In the genomic region with DNA sequence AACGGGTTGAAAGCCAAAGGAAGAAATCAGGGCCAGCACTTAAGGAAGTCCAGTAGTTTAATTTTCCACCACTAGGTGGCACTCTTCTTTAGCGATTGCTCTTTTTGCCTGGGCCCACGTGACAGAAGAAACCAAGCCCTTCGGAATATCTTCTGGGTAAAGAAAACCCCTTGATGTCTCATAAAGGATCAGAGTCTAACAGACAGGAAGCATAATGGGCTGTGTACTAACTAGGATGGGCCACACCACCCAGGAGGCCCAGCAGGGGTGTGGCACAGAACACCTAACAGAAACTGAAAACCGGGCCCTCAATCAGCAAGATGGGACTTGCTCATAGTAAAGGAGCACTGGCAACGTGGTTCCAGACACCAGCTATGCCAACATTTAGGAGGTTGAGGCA, we compare ENCODE assay signal across 9 mouse cellular contexts. TPM values are rescaled to one million over a fixed set of nuclear protein-coding genes. Genes with fewer than 3 reads are reported as not detected.
DNase-seq lines count a peak whose midpoint lies in the region; ATAC-seq and TF ChIP-seq lines count a peak whose summit lies in the region.
"Had no signal": no experiment of that assay in that cellular context is flagged by ENCODE, and none has a peak within 500 bp of the region (broad histone marks: within the 10 kb centered on the region; RNA-seq: fewer than 3 reads in every experiment).

No protein-coding gene starts in this region.

- H3K4me2 ChIP-seq in kidney, embryonic 15.5 days, result peak overlapping the region; percentile 39; the same call in 1 of the 2 replicates
- H3K4me2 ChIP-seq: limb, embryonic 12.5 days had no signal

- H3K4me1 ChIP-seq in kidney, embryonic 15.5 days, result no peaks in the 10 kb centered on the region
- H3K4me1 ChIP-seq in liver, adult 2 months (ENCODE audit: control insufficient read depth, insufficient read depth, low read length), result no peaks in the 10 kb centered on the region
- H3K4me1 ChIP-seq: limb, embryonic 12.5 days had no signal

- no peak for TF ChIP-seq POLR2A in liver, adult 2 months (IDR thresholded peaks at IDR 0.05; ENCODE audit: extremely low read depth, insufficient read depth, low read length)

- H3K79me2 ChIP-seq in liver, adult 2 months (ENCODE audit: control insufficient read depth, insufficient read depth, low read length), result no peaks in the 10 kb centered on the region

- no peak overlapping the region for H3K4me3 ChIP-seq in kidney, embryonic 15.5 days (replicated peaks)
- H3K4me3 ChIP-seq in liver, adult 2 months (ENCODE audit: insufficient read depth, low read depth, low read length), result no peak overlapping the region
- H3K4me3 ChIP-seq: limb, embryonic 12.5 days had no signal

- H3K27me3 ChIP-seq in kidney, embryonic 15.5 days, result no peaks in the 10 kb centered on the region
- no peaks in the 10 kb centered on the region for H3K27me3 ChIP-seq in liver, adult 2 months (ENCODE audit: control insufficient read depth, insufficient read depth, low read length)
- H3K27me3 ChIP-seq: limb, embryonic 12.5 days had no signal

- no peak overlapping the region for H3K9ac ChIP-seq in kidney, embryonic 15.5 days
- H3K9ac ChIP-seq in liver, adult 2 months (ENCODE audit: low read depth, low read length), result peak overlapping the region; percentile 18; the same call in 1 of the 2 replicates
- H3K9ac ChIP-seq: limb, embryonic 12.5 days had no signal

- no peak overlapping the region for H3K27ac ChIP-seq in kidney, embryonic 15.5 days
- no peak overlapping the region for H3K27ac ChIP-seq in liver, adult 2 months (replicated peaks; ENCODE audit: insufficient read depth, low read depth, low read length)
- H3K27ac ChIP-seq: limb, embryonic 12.5 days had no signal

- ATAC-seq in common myeloid progenitor, adult 5-6 weeks (replicated peaks; ENCODE audit: low read depth, poor library complexity, severe bottlenecking), result peak; percentile 83
- peak; percentile 55; the same call in 1 of the 2 replicates for ATAC-seq in kidney, embryonic 15.5 days (replicated peaks; ENCODE audit: low FRiP score)

- DNase-seq in A20 (ENCODE audit: low read depth, low spot score) (peak; percentile 33), MN1 (ENCODE audit: low spot score) (peak; percentile 65)
- peak; percentile 81 for DNase-seq in heart, adult 8-10 months (ENCODE audit: low spot score)
- peak; percentile 55 for DNase-seq in liver, adult 2 months (ENCODE audit: extremely low read depth, low read depth, low spot score)
- peak; percentile 92 for DNase-seq in naive thymus-derived CD4-positive, alpha-beta T cell, adult 2 months (ENCODE audit: low read depth)
- peak; percentile 76 for DNase-seq in thymus, postnatal 14 days

- peak; percentile 46 for TF ChIP-seq CTCF in liver, adult 2 months (IDR thresholded peaks at IDR 0.05; ENCODE audit: low read depth, low read length)

- H3K9me3 ChIP-seq in kidney, embryonic 15.5 days (replicated peaks), result no peaks in the 10 kb centered on the region
- H3K9me3 ChIP-seq: limb, embryonic 12.5 days had no signal

- peaks cover 64% of the 10 kb centered on the region for H3K36me3 ChIP-seq in kidney, embryonic 15.5 days
- no peaks in the 10 kb centered on the region for H3K36me3 ChIP-seq in liver, adult 2 months (ENCODE audit: control insufficient read depth, insufficient read depth, low read length)

- 25% methylated on average over 6 of the region's 6 CpGs for WGBS in kidney, embryonic 15.5 days
- WGBS in liver, adult 2 months, result 15% methylated on average over 6 of the region's 6 CpGs

RNA-seq across cellular contexts. Expression of gene Hk2, which starts 34.0 kb away (rescaled TPM):
- 21.2 and 29.0 TPM in 2 replicates for total RNA-seq in common myeloid progenitor, adult 5-6 weeks (2017)
- 100 to 1,000 TPM; 393 to 406 (median 396) TPM for total RNA-seq in heart, adult 8-10 months (2022)
- polyA plus RNA-seq in kidney, embryonic 15.5 days (2015; fragmentation: Nextera tagmentation; extraction: Ambion mirVana), result 19.0 and 19.7 TPM in 2 replicates
- 1.0 and 1.3 TPM in 2 replicates for total RNA-seq in liver, adult 2 months (2014; rRNA removed)
- 0.54 and 0.87 TPM in 2 replicates for polyA plus RNA-seq in liver, adult 2 months (2012; rRNA removed)

RNA-seq across cellular contexts. Expression of gene Pole4, which starts 35.1 kb away (rescaled TPM):
- total RNA-seq in common myeloid progenitor, adult 5-6 weeks (2017), result 57.4 and 61.9 TPM in 2 replicates
- total RNA-seq in heart, adult 8-10 months (2022), result 10 to 100 TPM; 15.0 to 19.2 (median 17.6) TPM
- polyA plus RNA-seq in kidney, embryonic 15.5 days (2015; fragmentation: Nextera tagmentation; extraction: Ambion mirVana), result 106 and 113 TPM in 2 replicates
- total RNA-seq in liver, adult 2 months (2014; rRNA removed), result 23.7 and 24.8 TPM in 2 replicates
- polyA plus RNA-seq in liver, adult 2 months (2012; rRNA removed), result 12.2 and 21.5 TPM in 2 replicates

Comparison
In these comparisons a context has a peak if more than half of its experiments do, and no peak if none do; other contexts are left out.
1. DNase-seq: peak in every context shown above with its lines; median percentile 92 in naive thymus-derived CD4-positive, alpha-beta T cell, adult 2 months; 81 in heart, adult 8-10 months; 76 in thymus, postnatal 14 days; 65 in MN1; 55 in liver, adult 2 months; 33 in A20.